Mouse (Mus musculus) induced T-regulatory cell, adult 2 months (primary cell): Measurements from ENCODE around the gene Olfr56.
"Not testable (repeated sequence)": the region's sequence is repeated elsewhere in the genome, so short reads cannot be mapped to it uniquely, and the experiment has no call there.

Experiments
- DNase-seq: peaks from one replicate; pipeline ENCODE4 v3.0.0-alpha.2; 2012; ENCODE audit warnings: low read depth

Gene Olfr56

DNA sequence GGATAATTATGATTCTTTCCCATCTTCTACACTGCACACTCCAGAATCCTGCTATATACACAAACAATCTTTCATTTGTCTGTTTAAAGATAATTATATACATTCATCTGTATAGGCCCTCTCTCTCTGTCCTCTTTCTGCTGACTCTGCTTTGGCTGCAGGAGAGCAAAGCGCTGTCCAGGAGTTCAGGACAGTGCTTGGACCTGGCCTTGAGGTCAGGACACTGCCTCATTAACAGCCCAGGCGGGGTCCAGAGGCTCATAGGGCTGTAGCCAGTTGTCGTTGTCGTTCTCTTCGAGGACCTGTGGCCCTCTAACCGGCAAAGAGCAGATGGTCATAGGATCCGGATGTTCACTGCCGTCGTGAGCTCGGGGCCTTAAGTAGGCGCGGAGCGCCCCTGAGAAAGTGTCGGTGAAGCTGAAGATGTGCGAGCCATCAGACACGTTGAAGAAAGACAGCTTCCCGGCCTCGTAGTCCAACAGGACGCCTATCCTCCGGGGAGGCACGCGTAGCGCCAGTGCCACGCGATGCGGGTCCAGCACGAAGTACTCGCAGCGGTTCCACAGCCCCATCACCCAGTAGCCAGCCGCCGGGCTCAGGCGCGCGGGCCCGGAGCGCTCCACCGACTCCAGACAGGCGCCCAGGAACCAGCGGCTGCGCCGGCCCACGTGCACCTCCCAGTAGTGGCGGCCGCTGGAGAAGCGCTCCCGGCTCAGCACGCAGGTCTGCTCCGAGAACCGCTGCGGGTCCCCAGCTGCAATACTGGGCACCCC lies 190.3 kb downstream of the Olfr56 start:
- DNase-seq = no peak

- no peak for DNase-seq
Observed at GRCm38 (mm10) chr11:49170576-49170975, 191.9 kb downstream of the Olfr56 start.

GRCm38 (mm10) chr11:49175345-49175744 lies 196.7 kb downstream of the Olfr56 start:
- peak; percentile 21 for DNase-seq

- DNase-seq = not testable (repeated sequence)
Observed at GRCm38 (mm10) chr11:49176047-49176779, 197.5 kb downstream of the Olfr56 start.

DNA sequence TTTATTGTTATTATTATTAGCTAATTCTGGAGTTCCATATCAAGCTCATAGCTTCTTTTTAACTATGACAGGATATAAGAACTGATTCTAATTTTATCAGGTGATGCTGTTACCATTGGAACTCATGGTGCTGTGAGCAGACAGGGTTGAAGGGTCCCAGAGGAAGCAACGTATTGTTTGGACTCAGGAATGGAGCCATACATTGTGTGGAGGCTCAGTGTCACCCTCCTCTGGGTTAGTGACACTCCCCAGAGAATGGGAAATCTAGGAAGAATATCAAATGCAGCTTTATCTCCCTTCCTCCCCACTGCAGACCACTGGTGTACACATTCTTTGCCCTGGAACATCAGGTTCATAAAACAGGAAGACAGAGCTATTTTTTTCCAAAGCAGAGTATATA lies 204.5 kb downstream of the Olfr56 start:
- no peak for DNase-seq
